Mouse (Mus musculus): ENCODE results near the gene March4. TPM values are rescaled to one million over a fixed set of nuclear protein-coding genes. Genes with fewer than 3 reads are reported as not detected.

Gene March4
- polyA plus RNA-seq, 1 experiment from 2014 or later: 0.05 TPM

GRCm38 (mm10) chr1:72529192-72529591 lies 7.5 kb downstream of the March4 start:
- 73% methylated on average over 4 of the region's 4 CpGs for WGBS
- Histone ChIP-seq H3K4me2 (ENCODE audit: low read length) (no peak overlapping the region), H3K36me3 (ENCODE audit: control insufficient read depth, insufficient read depth, low read length) (no peaks in the 10 kb centered on the region), H3K27ac (replicated peaks in 1 of 2; ENCODE audit: control insufficient read depth in 1 of 2, insufficient read depth in 1 of 2, low read depth in 2 of 2, low read length in 2 of 2) (no peak overlapping the region), H3K27me3 (ENCODE audit: control insufficient read depth, insufficient read depth, low read length) (peaks cover 26% of the 10 kb centered on the region), H3K9ac (ENCODE audit: low read length) (no peak overlapping the region), H3K4me3 (ENCODE audit: control insufficient read depth in 1 of 2, insufficient read depth in 1 of 2, low read depth in 1 of 2, low read length in 2 of 2) (no peak overlapping the region), H3K9me3 (ENCODE audit: control insufficient read depth, low read length) (no peaks in the 10 kb centered on the region), H3K4me1 (ENCODE audit: control insufficient read depth in 2 of 2, insufficient read depth in 2 of 2, low read length in 2 of 2) (no peaks in the 10 kb centered on the region)
- no peak for ATAC-seq (ENCODE audit: insufficient number of reproducible peaks, insufficient read depth, low FRiP score, low read depth)

GRCm38 (mm10) chr1:72523601-72524000 lies 13.1 kb downstream of the March4 start:
- no peak overlapping the region for H3K4me2 ChIP-seq (ENCODE audit: low read length)
- no peak overlapping the region for H3K4me3 ChIP-seq (ENCODE audit: control insufficient read depth in 1 of 2, insufficient read depth in 1 of 2, low read depth in 1 of 2, low read length in 2 of 2)
- ATAC-seq (ENCODE audit: insufficient number of reproducible peaks, insufficient read depth, low FRiP score, low read depth): no peak
- 78% methylated on average over 6 of the region's 6 CpGs for WGBS
- H3K27ac ChIP-seq (replicated peaks in 1 of 2; ENCODE audit: control insufficient read depth in 1 of 2, insufficient read depth in 1 of 2, low read depth in 2 of 2, low read length in 2 of 2): no peak overlapping the region
- no peak overlapping the region for H3K9ac ChIP-seq (ENCODE audit: low read length)
- H3K9me3 ChIP-seq (ENCODE audit: control insufficient read depth, low read length): no peaks in the 10 kb centered on the region
- no peaks in the 10 kb centered on the region for H3K36me3 ChIP-seq (ENCODE audit: control insufficient read depth, insufficient read depth, low read length)
- H3K4me1 ChIP-seq (ENCODE audit: control insufficient read depth in 2 of 2, insufficient read depth in 2 of 2, low read length in 2 of 2): no peaks in the 10 kb centered on the region
- H3K27me3 ChIP-seq (ENCODE audit: control insufficient read depth, insufficient read depth, low read length): no peaks in the 10 kb centered on the region

- no peak for ATAC-seq (ENCODE audit: insufficient number of reproducible peaks, insufficient read depth, low FRiP score, low read depth)
- H3K9me3 ChIP-seq (ENCODE audit: control insufficient read depth, low read length): no peaks in the 10 kb centered on the region
- WGBS: 61% methylated on average over 7 of the region's 7 CpGs
- no peaks in the 10 kb centered on the region for H3K36me3 ChIP-seq (ENCODE audit: control insufficient read depth, insufficient read depth, low read length)
- H3K4me1 ChIP-seq (ENCODE audit: control insufficient read depth in 2 of 2, insufficient read depth in 2 of 2, low read length in 2 of 2): no peaks in the 10 kb centered on the region
- H3K27me3 ChIP-seq (ENCODE audit: control insufficient read depth, insufficient read depth, low read length): no peaks in the 10 kb centered on the region
- no peak overlapping the region for H3K4me3 ChIP-seq (ENCODE audit: control insufficient read depth in 1 of 2, insufficient read depth in 1 of 2, low read depth in 1 of 2, low read length in 2 of 2)
- H3K4me2 ChIP-seq (ENCODE audit: low read length): no peak overlapping the region
- H3K27ac ChIP-seq (replicated peaks in 1 of 2; ENCODE audit: control insufficient read depth in 1 of 2, insufficient read depth in 1 of 2, low read depth in 2 of 2, low read length in 2 of 2): no peak overlapping the region
- H3K9ac ChIP-seq (ENCODE audit: low read length): no peak overlapping the region
Measured at GRCm38 (mm10) chr1:72510778-72511520, 25.8 kb downstream of the March4 start.

- H3K4me2 ChIP-seq (ENCODE audit: low read length): no peak overlapping the region
- 66% methylated on average over 4 of the region's 4 CpGs for WGBS
- no peaks in the 10 kb centered on the region for H3K9me3 ChIP-seq (ENCODE audit: control insufficient read depth, low read length)
- no peaks in the 10 kb centered on the region for H3K27me3 ChIP-seq (ENCODE audit: control insufficient read depth, insufficient read depth, low read length)
- H3K9ac ChIP-seq (ENCODE audit: low read length): no peak overlapping the region
- no peak overlapping the region for H3K4me3 ChIP-seq (ENCODE audit: control insufficient read depth in 1 of 2, insufficient read depth in 1 of 2, low read depth in 1 of 2, low read length in 2 of 2)
- H3K4me1 ChIP-seq (ENCODE audit: control insufficient read depth in 2 of 2, insufficient read depth in 2 of 2, low read length in 2 of 2): no peaks in the 10 kb centered on the region
- H3K36me3 ChIP-seq (ENCODE audit: control insufficient read depth, insufficient read depth, low read length): no peaks in the 10 kb centered on the region
- no peak overlapping the region for H3K27ac ChIP-seq (replicated peaks in 1 of 2; ENCODE audit: control insufficient read depth in 1 of 2, insufficient read depth in 1 of 2, low read depth in 2 of 2, low read length in 2 of 2)
- ATAC-seq (ENCODE audit: insufficient number of reproducible peaks, insufficient read depth, low FRiP score, low read depth): no peak
Measured at GRCm38 (mm10) chr1:72509551-72509950, 27.2 kb downstream of the March4 start.

- Histone ChIP-seq H3K9ac (ENCODE audit: low read length) (no peak overlapping the region), H3K9me3 (ENCODE audit: control insufficient read depth, low read length) (no peaks in the 10 kb centered on the region), H3K4me2 (ENCODE audit: low read length) (no peak overlapping the region), H3K27me3 (ENCODE audit: control insufficient read depth, insufficient read depth, low read length) (no peaks in the 10 kb centered on the region), H3K36me3 (ENCODE audit: control insufficient read depth, insufficient read depth, low read length) (no peaks in the 10 kb centered on the region), H3K27ac (replicated peaks in 1 of 2; ENCODE audit: control insufficient read depth in 1 of 2, insufficient read depth in 1 of 2, low read depth in 2 of 2, low read length in 2 of 2) (no peak overlapping the region), H3K4me3 (ENCODE audit: control insufficient read depth in 1 of 2, insufficient read depth in 1 of 2, low read depth in 1 of 2, low read length in 2 of 2) (no peak overlapping the region), H3K4me1 (ENCODE audit: control insufficient read depth in 2 of 2, insufficient read depth in 2 of 2, low read length in 2 of 2) (no peaks in the 10 kb centered on the region)
- no peak for ATAC-seq (ENCODE audit: insufficient number of reproducible peaks, insufficient read depth, low FRiP score, low read depth)
- WGBS: 39% methylated on average over 2 of the region's 2 CpGs
Measured at GRCm38 (mm10) chr1:72507670-72508069, 29.1 kb downstream of the March4 start.

GRCm38 (mm10) chr1:72506202-72506601 lies 30.5 kb downstream of the March4 start:
- no peak for ATAC-seq (ENCODE audit: insufficient number of reproducible peaks, insufficient read depth, low FRiP score, low read depth)
- no peak overlapping the region for H3K9ac ChIP-seq (ENCODE audit: low read length)
- no peaks in the 10 kb centered on the region for H3K9me3 ChIP-seq (ENCODE audit: control insufficient read depth, low read length)
- no peak overlapping the region for H3K4me3 ChIP-seq (ENCODE audit: control insufficient read depth in 1 of 2, insufficient read depth in 1 of 2, low read depth in 1 of 2, low read length in 2 of 2)
- H3K4me2 ChIP-seq (ENCODE audit: low read length): no peak overlapping the region
- H3K27ac ChIP-seq (replicated peaks in 1 of 2; ENCODE audit: control insufficient read depth in 1 of 2, insufficient read depth in 1 of 2, low read depth in 2 of 2, low read length in 2 of 2): no peak overlapping the region
- no peaks in the 10 kb centered on the region for H3K27me3 ChIP-seq (ENCODE audit: control insufficient read depth, insufficient read depth, low read length)
- 42% methylated on average over 10 of the region's 10 CpGs for WGBS
- H3K4me1 ChIP-seq (ENCODE audit: control insufficient read depth in 2 of 2, insufficient read depth in 2 of 2, low read length in 2 of 2): no peaks in the 10 kb centered on the region
- no peaks in the 10 kb centered on the region for H3K36me3 ChIP-seq (ENCODE audit: control insufficient read depth, insufficient read depth, low read length)

GRCm38 (mm10) chr1:72497609-72498008 lies 39.1 kb downstream of the March4 start:
- ATAC-seq (ENCODE audit: insufficient number of reproducible peaks, insufficient read depth, low FRiP score, low read depth): no peak
- WGBS: 85% methylated on average over 5 of the region's 5 CpGs

GRCm38 (mm10) chr1:72493454-72493853 lies 43.3 kb downstream of the March4 start:
- Histone ChIP-seq H3K27me3 (ENCODE audit: control insufficient read depth, insufficient read depth, low read length) (no peaks in the 10 kb centered on the region), H3K4me2 (ENCODE audit: low read length) (no peak overlapping the region), H3K36me3 (ENCODE audit: control insufficient read depth, insufficient read depth, low read length) (no peaks in the 10 kb centered on the region), H3K9me3 (ENCODE audit: control insufficient read depth, low read length) (no peaks in the 10 kb centered on the region), H3K4me3 (ENCODE audit: control insufficient read depth in 1 of 2, insufficient read depth in 1 of 2, low read depth in 1 of 2, low read length in 2 of 2) (no peak overlapping the region), H3K27ac (replicated peaks in 1 of 2; ENCODE audit: control insufficient read depth in 1 of 2, insufficient read depth in 1 of 2, low read depth in 2 of 2, low read length in 2 of 2) (no peak overlapping the region), H3K9ac (ENCODE audit: low read length) (no peak overlapping the region), H3K4me1 (ENCODE audit: control insufficient read depth in 2 of 2, insufficient read depth in 2 of 2, low read length in 2 of 2) (no peaks in the 10 kb centered on the region)
- WGBS: 52% methylated on average over 3 of the region's 3 CpGs
- ATAC-seq (ENCODE audit: insufficient number of reproducible peaks, insufficient read depth, low FRiP score, low read depth): no peak

More at GRCm38 (mm10) chr1:72497609-72498008, 39.1 kb downstream of the March4 start:
- no peaks in the 10 kb centered on the region for H3K9me3 ChIP-seq (ENCODE audit: control insufficient read depth, low read length)
- no peaks in the 10 kb centered on the region for H3K36me3 ChIP-seq (ENCODE audit: control insufficient read depth, insufficient read depth, low read length)
- H3K27me3 ChIP-seq (ENCODE audit: control insufficient read depth, insufficient read depth, low read length): no peaks in the 10 kb centered on the region
- H3K4me1 ChIP-seq (ENCODE audit: control insufficient read depth in 2 of 2, insufficient read depth in 2 of 2, low read length in 2 of 2): no peaks in the 10 kb centered on the region
- H3K27ac ChIP-seq (replicated peaks in 1 of 2; ENCODE audit: control insufficient read depth in 1 of 2, insufficient read depth in 1 of 2, low read depth in 2 of 2, low read length in 2 of 2): no peak overlapping the region
- H3K4me2 ChIP-seq (ENCODE audit: low read length): no peak overlapping the region
- H3K4me3 ChIP-seq (ENCODE audit: control insufficient read depth in 1 of 2, insufficient read depth in 1 of 2, low read depth in 1 of 2, low read length in 2 of 2): no peak overlapping the region
- no peak overlapping the region for H3K9ac ChIP-seq (ENCODE audit: low read length)

Measured in heart, embryonic 14.5 days (tissue).